Mouse (Mus musculus) liver, adult 2 months (tissue): Measurements from ENCODE around the gene Pfkfb2.

Source experiments
- CTCF ChIP-seq: fragments of 200-500 bp; IDR thresholded peaks from 2 replicates; pipeline ENCODE4 v1.5.1; 2011; ENCODE audit warnings: low read depth, low read length, control low read depth
- POLR2A ChIP-seq: fragments of 200-500 bp; IDR thresholded peaks from 2 replicates; pipeline ENCODE4 v1.6.1; 2011; ENCODE audit warnings: low read length, control low read depth; ENCODE audit not compliant: insufficient read depth; ENCODE audit errors: extremely low read depth

DNA sequence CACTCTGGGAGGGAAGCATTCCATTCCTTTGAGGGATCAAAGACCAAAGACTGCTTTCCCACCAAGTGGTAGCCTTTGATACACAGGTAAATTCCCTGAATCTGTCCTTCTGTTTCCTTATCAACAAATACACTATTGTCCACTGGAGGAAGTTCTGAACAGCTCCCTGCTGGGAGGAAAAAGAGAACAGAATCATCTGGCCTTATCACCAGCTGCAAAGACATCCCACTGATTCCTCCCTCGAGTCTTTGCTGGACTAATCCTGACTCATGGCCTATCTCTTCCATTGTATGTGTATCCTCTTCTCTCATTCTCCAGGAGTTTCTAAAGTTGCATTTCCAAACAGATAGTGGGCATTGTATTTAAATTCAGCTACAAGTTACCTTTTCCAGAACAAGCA, 45.1 kb downstream of the Pfkfb2 start:
- TF ChIP-seq POLR2A, result no peak
- TF ChIP-seq CTCF, result no peak
